Mouse (Mus musculus): Measurements from ENCODE around the gene Zranb2.

GRCm38 (mm10) chr3:157567566-157568132 lies 33.7 kb downstream of the Zranb2 start:
- TF ChIP-seq CTCF (IDR thresholded peaks at IDR 0.05; ENCODE audit: borderline replicate concordance, control insufficient read depth, extremely low read depth, insufficient read depth, low read length, poor library complexity) (no peak), POLR2A (IDR thresholded peaks at IDR 0.05; ENCODE audit: control insufficient read depth, extremely low read depth, insufficient read depth, low read length, poor library complexity) (no peak)
